Mouse (Mus musculus): ENCODE measurements around the gene Cd209g. TPM values are rescaled to one million over a fixed set of nuclear protein-coding genes. Genes with fewer than 3 reads are reported as not detected.

Cd209g gene
- polyA plus RNA-seq, 1 experiment from 2014 or later, result not detected

DNA sequence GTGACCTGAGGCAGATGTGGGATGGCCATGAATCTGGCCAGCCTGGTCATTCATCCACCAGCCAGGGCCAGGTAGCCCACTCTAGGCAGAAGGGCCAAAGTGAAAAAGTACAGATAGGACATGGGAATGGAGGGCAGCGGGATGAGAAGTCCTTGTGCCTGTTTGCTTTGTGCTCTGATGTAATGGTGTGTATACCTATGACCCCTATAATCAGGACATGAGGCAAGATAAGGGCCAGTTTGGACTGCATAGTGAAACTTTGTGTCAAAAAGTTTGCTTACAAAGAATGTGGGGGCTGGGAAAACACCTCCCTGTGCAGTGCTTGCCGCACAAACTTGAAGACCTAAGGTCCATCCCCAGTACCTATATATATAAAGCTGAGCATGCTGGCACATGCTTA is 52.3 kb downstream of the Cd209g start:
- Histone ChIP-seq H3K4me2 (ENCODE audit: low read length) (no peak overlapping the region), H3K4me1 (ENCODE audit: control insufficient read depth, insufficient read depth, low read length) (no peaks in the 10 kb centered on the region), H3K9ac (replicated peaks; ENCODE audit: low read length) (no peak overlapping the region), H3K27me3 (ENCODE audit: control insufficient read depth, insufficient read depth, low read length) (no peaks in the 10 kb centered on the region), H3K9me3 (ENCODE audit: control insufficient read depth, low read length) (no peaks in the 10 kb centered on the region), H3K4me3 (replicated peaks; ENCODE audit: low read depth, low read length) (no peak overlapping the region), H3K27ac (replicated peaks; ENCODE audit: low read depth, low read length) (no peak overlapping the region), H3K36me3 (ENCODE audit: control insufficient read depth, insufficient read depth, low read length) (peaks cover 77% of the 10 kb centered on the region)
- no peak for ATAC-seq (ENCODE audit: low FRiP score, low TSS enrichment)
- DNase-seq, result no peak
- WGBS, result 96% methylated on average over 2 of the region's 2 CpGs

Other genes starting within 250 kb of the Cd209g start
- not detected in 2 replicates for gene Cd209b, start 207.3 kb upstream of the Cd209g start, polyA plus RNA-seq (2014; fragmentation: Nextera tagmentation; extraction: Ambion mirVana)
- gene Cd209c, start 179.4 kb upstream of the Cd209g start, polyA plus RNA-seq (2014; fragmentation: Nextera tagmentation; extraction: Ambion mirVana), result 0.54 and 0.78 TPM in 2 replicates
- gene Cd209f, start 28.3 kb upstream of the Cd209g start, polyA plus RNA-seq (2014; fragmentation: Nextera tagmentation; extraction: Ambion mirVana), result not detected in 2 replicates
- gene Evi5l, start 32.5 kb downstream of the Cd209g start, polyA plus RNA-seq (2014; fragmentation: Nextera tagmentation; extraction: Ambion mirVana), result 93.6 and 98.0 TPM in 2 replicates
- 51.8 and 67.1 TPM in 2 replicates for gene Prr36, start 83.4 kb downstream of the Cd209g start, polyA plus RNA-seq (2014; fragmentation: Nextera tagmentation; extraction: Ambion mirVana)
- gene Lrrc8e, start 92.7 kb downstream of the Cd209g start, polyA plus RNA-seq (2014; fragmentation: Nextera tagmentation; extraction: Ambion mirVana), result 0.07 TPM in 1 of 2 replicates, not detected in the other
- 21.9 and 30.1 TPM in 2 replicates for gene Map2k7, start 104.6 kb downstream of the Cd209g start, polyA plus RNA-seq (2014; fragmentation: Nextera tagmentation; extraction: Ambion mirVana)
- gene Gm49320, start 104.8 kb downstream of the Cd209g start, polyA plus RNA-seq (2014; fragmentation: Nextera tagmentation; extraction: Ambion mirVana), result 0.70 and 0.80 TPM in 2 replicates
- 4.6 and 5.0 TPM in 2 replicates for gene Tgfbr3l, start 114.1 kb downstream of the Cd209g start, polyA plus RNA-seq (2014; fragmentation: Nextera tagmentation; extraction: Ambion mirVana)
- 58.6 and 69.4 TPM in 2 replicates for gene Snapc2, start 119.0 kb downstream of the Cd209g start, polyA plus RNA-seq (2014; fragmentation: Nextera tagmentation; extraction: Ambion mirVana)
- gene Ctxn1, start 125.2 kb downstream of the Cd209g start, polyA plus RNA-seq (2014; fragmentation: Nextera tagmentation; extraction: Ambion mirVana), result 210 and 240 TPM in 2 replicates
- 45.1 and 47.2 TPM in 2 replicates for gene Timm44, start 141.8 kb downstream of the Cd209g start, polyA plus RNA-seq (2014; fragmentation: Nextera tagmentation; extraction: Ambion mirVana)
- gene Ccl25, start 191.1 kb downstream of the Cd209g start, polyA plus RNA-seq (2014; fragmentation: Nextera tagmentation; extraction: Ambion mirVana), result 17.0 and 18.4 TPM in 2 replicates
- 89.3 and 157 TPM in 2 replicates for gene Elavl1, start 191.3 kb downstream of the Cd209g start, polyA plus RNA-seq (2014; fragmentation: Nextera tagmentation; extraction: Ambion mirVana)

Measured in midbrain, embryonic 14.5 days (tissue).